Mouse (Mus musculus) left cerebral cortex, adult 9 months (tissue): ENCODE results near the gene Rasgef1b.

Experiments
- DNase-seq, 2 experiments: peaks; one replicate each; pipeline ENCODE4 v3.0.0; 2022; ENCODE audit warnings: low spot score in 2 of 2

Rasgef1b gene

DNA sequence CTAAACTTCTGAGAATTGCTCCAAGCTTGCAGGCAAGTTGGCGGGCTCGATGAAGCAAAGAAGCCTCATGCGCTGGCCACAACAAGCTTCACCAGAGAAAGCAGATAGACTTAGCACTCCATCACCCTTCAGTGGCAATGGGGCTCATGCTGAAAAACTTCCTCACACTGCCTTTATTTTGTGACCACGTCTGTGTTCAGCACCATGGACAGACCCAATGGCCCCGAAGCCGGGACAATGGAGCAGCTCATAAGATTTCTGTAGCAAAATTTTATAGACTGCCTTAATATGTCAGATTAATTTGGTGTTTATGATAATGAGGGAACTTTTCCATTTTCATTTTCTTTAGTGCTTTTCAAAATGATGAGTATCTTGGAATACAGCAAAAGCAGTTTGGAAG is 21.6 kb downstream of the Rasgef1b start:
- no peak for DNase-seq

DNA sequence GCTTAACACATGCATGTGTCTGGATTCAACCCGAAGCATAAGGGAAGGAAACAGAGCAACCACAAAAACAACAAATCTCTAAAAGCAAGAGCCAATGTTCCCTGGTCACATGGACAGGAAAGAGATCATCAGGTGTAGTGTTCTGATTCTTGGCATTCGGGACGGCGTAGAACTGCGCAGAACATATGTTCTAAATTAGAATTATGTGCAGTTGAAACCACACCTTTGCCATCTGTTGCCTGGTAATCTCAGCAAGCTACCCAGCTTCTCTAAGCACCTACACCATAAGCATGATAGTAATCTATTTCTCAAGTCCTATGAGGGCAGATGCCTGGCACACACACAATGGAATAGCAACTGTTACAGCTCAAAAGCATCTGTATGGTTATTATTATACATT is 27.1 kb downstream of the Rasgef1b start:
- peak in 1 of 2 experiments; percentile 47 for DNase-seq

DNA sequence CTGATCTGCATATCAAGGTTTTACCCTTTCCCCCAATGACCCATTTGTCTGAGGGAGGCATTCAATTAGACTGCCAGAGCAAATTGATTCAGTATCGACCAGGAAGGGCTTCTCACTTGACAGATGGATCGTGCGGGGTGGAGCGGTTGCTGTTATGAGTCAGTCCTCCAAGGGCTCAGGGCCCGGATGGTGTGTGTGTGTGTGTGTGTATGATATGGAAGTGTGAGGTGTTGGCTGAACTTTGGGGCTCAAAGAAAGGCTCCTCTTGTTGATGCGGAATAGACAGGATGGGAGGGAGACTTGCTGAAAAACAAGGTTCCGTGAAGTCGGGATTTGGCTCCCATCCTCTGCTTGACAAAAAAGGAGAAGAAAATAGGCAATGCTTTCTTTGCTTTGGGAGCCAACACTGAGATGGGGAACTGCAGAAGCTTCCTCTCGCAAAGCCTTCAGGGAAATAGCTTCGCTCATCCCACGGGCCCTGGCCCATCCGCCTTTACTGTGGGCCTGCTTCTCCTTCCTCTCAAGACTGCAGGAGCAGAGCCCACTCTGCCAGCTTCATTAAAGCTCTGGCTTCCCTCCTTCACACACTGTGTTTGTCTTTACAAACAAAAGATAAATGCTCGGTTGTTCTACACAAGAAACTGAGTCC is 34.0 kb downstream of the Rasgef1b start:
- DNase-seq = peak in 1 of 2 experiments; percentile 32

DNA sequence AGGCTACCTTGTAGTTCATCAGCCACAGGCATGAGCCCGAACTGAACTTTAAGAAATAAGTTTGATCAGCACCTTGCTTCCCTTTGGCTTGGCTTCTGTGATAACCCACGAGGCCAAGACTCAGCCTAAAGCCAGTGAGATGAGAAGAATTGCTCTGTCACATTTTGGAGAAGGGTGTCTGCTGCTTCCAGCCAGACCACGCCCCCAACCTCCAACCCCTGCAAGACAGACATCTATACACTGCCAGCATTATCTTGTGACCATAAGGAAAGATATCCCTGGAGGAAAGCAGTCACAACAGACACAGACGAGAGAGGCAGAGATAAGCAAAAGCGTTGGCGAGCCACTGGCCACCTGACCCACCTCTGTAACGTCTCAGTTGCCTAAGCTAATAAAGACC is 39.0 kb downstream of the Rasgef1b start:
- DNase-seq = no peak

DNA sequence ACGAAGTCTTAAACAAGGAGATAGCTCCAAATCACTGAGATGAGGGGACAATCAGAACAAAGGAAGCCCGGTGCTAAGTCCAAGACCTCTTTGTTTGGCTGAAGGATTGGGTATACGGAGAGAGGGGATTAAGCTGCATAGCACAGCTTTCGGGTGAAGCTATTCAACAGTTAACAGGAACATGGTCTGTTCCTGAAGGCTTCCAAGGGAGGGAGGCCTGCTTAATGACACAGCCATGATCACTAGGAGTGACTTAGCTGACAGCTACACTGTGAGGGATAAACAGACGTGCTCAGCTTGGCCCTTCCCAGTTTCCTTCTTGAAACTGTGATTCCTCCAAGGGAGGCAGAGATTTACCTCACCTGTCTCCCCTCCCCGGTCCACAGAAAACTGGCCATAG is 41.0 kb downstream of the Rasgef1b start:
- DNase-seq = no peak

DNA sequence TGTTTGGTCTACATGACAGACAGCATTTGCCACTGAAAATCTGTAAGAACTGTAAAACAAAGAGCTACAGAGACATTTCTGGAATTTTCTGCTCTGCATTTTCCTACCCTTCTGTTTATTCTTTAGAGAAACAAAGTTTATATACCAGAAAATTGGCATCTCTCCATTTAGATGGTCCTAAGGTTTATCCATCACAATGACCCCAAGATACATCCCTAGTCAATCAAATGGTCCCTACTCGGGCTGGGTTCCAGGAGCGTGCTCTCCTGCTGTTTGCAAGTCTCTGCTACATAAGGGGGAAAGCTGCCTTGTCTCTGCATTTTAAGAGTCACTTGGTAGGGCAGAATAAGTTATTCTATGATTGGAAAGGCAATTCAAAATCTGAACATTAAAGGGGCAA is 44.8 kb downstream of the Rasgef1b start:
- DNase-seq = no peak

DNA sequence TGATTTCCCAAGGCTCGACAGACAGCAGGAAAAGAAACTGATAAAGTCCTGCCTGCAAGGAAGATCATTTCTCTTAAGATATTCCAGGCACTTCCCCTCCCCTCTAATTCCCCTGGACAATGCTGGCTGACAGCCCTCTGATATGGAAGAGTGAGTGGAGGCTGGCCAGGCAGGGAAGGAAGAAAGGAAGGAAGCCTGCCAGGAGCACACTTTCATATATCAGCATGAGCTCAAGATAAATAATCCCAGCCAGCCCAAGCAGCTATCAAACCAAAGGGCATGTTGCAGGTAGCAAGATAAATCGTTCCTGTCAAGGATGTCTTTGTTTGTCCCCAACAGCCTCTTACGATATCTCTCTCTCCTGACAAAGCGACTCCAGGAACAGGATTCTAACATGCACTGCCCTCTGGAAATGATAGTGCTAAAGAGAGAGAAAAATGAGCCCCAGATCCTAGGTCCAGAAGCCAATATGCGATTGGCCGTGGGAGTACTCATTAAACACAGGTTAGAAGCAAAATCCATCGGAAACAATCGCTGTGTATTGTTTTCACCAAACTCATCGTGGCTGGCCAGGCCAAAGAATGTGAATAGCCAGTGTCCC is 58.8 kb downstream of the Rasgef1b start:
- no peak for DNase-seq

DNA sequence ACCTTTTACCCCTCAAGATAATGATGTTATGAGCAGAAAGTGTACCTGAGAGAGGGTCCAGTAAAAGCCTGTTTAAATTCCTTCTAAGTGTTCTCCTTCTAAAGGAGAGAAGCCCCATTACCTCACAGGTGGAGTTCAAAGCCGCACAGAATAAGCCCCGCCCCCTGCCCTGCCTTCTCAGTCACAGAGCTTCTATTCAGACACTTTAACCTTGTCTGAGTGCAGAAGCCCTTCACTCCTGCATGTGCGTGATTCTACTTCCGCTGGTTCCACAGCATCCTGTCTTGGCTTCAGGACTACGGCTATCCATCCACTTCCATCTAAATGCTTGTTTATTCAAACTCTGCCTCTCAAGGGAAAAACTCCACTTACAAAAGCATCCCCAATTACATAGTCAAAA is 72.8 kb downstream of the Rasgef1b start:
- DNase-seq = no peak

DNA sequence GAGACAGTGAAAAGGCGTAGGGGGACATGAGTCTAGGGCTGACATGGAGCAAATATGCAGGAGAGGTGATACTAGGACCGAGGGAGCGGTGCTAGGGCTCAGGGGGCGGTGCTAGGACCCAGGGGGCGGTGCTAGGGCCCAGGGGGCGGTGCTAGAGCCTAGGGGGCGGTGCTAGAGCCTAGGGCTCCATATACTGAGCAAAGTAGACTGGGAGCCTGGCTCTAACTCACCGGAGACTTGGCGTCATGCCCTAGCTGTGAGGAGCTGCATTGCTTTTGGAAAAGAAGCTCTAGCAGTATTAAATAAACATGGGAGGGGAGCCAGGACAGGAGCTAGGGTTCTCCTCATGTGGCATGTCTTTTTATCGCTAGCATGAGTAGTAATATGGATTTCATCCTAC is 75.9 kb downstream of the Rasgef1b start:
- DNase-seq = peak in 1 of 2 experiments; percentile 21

DNA sequence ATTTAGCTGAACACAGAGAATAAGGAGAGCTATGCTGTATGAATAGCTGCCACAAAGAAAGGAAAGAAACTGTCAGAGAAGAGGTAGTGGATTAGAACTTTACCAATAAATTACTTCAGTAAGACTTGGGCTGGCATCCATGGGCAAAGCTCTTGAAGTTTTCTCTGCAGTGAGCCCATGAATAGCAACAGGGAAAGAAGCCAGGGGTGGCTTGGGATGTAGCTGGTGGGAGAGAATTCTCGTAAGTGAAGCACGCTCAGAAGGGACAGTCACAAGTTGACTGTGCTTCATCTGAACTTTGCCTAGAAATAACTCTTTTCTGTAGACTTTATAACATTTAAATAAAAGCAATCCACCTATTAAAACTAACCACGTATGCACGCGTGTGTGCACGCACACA is 87.5 kb downstream of the Rasgef1b start:
- DNase-seq = peak in 1 of 2 experiments; percentile 20

DNA sequence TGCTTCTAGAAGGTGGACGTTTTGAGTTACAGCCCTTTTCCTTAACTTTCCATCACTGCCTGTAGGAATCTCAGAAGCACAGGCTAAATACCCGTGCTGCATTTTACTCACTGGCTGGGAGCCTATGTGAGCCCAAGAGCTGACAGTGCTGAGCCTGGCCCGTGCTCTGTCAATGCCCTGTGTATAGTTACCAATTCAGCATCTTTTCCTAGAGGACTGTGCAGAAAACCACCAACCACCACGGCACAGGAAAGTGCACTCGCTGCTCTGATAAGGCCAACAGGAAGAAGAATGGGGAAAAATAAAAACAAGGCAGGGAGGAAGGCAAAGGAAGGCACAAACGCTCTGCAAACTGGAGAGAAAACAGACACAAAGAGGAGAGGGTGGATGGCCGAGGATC is 92.3 kb downstream of the Rasgef1b start:
- no peak for DNase-seq

DNA sequence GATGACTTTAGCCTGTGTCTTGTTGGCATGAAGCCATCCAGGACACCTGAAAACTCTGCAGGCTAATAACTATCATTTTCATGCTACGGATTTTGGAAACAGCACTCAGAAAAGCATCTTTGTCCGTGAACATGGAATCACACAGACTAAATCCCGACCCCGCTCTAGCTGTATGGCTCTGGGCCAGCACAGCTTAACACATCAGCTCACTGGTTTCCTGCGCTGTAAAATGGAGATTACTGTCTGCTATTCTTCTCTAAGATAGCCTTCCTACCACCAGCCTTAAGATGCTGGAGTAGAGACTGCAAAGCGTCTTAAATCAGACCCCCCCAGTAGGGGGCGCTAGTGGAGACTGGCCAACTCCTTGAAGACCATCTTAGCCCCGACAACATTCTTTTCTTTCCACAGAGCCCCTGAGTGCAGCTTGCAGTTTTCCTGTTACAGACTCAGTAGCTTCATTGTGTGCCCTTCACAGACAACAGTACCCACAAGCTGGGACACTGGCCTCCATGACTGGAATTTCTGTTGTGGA is 94.8 kb downstream of the Rasgef1b start:
- no peak for DNase-seq

DNA sequence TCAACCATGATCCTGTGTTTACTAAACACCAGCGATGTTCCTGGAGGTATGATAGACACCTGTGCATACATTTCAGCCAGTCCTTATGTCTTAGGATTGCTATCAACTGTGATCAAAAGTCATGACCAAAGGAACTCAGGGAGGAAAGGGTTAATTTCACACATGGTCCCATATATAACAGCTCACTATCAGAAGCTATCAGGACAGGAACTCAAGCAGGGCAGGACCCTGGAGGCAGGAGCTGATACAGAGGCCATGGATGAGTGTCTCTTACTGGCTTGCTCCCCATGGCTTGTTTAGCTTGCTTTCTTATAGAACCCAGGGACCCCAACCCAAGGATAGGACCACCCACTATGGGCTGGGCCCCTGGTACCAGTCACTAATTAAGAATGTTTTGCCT is 95.3 kb downstream of the Rasgef1b start:
- DNase-seq = no peak

DNA sequence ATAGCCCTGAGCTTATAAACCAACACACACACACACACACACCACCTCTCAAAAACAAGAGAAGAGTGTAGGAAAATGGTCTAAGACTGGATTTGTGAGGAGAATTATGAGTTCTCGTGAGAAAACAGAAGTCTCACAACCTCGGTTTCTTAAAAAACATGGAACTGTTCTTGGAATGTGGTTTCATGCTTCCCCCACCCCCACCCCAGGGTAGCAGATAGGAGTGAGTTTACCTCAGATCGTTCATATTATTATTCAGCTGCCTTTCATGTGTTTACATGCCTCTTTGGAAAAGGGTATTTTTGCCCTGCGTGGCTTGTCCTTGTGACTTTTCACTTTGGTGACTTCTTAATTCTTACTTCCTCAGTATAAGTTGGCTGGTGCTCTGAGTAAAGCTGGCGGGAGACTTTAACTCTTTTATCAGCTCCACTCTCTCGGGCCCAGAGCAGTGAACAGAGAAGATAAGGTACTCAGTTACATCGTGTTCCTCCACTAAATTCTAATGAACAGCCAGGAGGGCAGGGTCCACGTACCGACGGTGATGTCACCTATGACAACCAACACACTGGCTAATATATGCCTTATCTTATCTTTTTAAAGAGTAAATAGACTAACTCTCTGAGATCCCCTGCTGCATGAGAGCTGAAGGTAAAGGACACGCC is 96.1 kb downstream of the Rasgef1b start:
- DNase-seq = no peak

DNA sequence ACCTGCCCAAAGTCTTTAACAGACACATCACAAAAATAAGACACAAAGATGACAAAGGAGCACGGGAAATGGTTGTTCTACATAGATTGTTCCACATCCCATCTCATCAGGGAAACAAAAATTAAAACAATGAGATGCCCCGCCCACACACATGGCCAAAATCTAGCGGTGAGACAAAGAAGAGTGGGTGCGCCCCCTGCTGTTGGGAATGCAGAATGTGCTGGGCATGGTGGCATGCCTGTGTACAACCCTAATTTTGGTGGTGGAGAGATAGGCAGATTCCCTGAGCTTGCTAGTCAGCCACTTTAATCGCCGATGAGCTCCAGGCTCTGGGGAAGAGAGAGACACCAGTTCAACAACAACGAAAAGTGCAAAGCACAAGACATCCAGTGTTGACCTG is 98.8 kb downstream of the Rasgef1b start:
- DNase-seq = peak in 1 of 2 experiments; percentile 34

DNA sequence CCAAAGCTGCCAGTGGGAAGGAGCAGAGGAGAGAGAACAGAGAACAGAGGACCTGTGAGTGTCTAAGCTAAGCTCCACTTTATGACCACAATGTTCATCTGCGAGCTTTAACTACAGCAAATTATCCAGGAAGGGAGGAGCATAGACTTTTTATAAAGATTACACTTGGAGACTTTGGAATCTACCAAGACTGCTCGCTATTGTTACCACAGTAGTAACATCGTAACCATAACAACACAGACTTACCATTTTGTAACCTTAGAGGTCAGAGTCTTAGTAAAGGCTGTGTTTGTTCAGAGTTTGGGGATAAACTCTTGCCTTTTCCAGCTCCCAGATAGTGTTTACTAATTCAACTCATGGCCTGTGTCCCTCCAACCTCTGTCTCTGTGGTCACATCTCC is 103.3 kb downstream of the Rasgef1b start:
- DNase-seq = no peak

DNA sequence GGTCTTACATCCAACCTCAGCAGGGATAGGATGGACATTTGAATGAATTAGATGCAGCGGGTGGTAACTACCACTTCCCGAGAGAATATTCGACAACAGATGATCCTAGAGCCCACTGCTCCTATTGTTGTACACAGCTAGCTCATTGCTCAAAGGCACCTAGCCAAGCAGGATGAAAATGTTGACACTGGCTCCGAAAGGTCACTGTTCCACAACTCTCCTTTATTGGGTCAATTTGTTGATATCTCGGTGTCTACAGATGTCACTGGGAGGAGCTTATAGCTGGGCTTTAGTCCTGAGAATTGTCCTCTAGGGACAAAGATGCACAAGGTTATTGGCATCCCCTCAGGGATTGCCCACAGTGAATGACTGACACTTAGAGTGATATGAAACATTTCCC is 108.1 kb downstream of the Rasgef1b start:
- no peak for DNase-seq

DNA sequence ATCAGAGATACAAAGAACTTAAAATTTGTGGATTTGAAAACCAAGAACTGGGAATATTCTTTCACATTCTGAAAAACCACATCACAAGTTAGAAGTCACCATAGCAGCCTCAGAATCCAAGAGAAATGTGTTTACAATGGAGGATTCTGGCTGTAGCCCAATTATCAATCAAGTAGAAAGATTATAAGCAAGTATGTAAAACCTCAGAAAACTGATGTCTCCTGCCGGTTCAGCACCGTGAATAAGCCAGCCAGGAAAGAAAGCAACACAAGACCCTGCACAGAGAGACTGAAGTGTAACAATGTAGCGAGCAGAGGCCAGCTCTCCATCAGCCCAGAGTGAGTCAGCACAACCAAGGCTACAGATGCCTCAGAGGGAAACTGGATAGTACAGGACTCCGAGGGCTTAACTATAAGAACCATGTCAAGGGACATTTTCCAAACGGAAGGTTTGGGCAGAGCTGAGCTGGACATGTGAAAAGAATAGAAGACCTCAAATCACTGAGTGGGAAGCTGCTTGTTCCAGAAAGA is 111.5 kb downstream of the Rasgef1b start:
- DNase-seq = no peak

DNA sequence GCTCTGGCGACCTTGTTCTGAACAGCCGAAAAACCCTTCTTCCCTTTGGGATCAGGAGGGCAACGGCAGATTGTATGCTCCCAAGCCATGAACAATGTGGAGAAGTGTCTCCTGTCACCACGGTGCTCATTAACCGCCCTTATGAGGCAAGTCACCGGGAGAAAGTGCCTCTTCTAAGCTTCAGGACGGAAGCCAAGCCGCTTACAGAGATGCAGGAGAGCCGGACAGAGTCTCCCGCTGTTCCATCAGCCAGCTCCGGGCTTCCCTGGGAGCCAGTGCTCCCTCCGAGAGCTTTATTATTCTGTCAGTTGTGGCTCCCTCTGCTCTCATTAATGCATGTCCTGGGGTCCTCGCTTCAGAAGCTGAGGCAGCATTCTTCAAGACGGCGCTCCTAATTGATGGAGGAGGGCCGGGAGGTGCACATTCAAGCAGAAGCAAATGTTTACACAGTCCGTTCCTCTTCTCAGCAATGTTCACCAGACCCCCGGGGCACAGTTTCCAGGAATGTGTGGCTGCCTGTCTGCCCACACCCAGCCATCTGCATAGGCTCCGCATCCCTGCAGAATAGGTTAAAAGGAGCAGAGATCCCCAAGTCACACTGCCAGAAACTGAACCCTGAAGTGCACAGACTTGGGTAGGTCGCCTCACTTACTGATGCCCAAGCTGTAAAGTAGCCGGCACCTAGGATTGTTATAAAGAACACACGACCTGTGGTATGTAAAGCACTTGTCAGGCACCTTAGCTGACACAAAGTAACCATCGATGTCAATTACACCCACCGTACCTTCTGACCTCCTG is 115.3 kb downstream of the Rasgef1b start:
- no peak for DNase-seq

DNA sequence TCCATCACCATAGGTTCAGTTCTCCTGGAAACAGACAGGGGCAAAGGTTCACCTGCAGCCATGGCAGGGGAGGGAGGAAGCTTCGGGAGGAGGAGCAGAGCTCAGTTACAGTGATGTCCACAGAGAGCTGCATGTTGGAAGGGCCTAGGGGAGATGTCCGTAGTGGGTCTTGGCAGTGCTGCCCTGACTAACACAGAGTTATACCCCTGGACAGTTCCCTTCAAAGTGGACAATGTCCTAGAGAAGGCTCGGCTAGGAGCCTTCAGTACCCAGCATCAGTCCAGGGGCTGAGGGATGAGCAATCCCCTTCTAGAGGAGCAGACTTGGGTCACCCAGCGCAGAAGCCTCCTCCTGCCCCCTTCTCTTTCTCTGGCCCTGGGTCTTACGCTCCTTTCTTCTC is 121.3 kb downstream of the Rasgef1b start:
- no peak for DNase-seq

DNA sequence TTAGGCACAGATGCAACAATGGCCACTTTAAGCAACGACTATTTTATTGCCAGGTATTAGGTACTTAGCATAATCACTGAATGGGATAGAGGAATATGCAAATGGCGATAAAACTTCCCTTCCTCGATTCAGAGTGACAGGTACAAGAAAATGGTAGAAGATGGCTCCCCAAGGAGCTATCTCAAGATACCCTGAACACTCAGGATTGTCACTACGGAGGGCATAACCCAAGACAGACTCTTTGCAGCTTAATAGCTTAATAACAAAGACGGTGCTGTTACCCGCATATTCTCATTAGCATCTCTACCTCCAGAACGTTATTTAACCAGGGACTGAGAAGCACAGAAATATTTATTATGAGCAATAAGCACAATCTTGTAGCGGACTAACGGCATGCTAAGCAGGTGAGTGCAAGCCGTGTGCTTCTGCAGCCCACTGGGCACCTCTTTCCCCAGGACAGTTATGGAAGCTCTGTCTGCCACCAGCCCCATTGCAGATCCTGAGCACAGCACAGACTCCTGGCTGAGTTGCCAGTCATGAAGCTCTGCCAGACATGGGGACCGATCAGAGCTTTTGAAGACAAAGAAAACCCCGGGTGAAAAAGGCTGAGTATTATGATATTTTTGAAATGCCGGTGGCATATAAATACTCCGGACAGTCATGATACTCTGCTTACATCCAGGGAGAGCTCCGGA is 122.6 kb downstream of the Rasgef1b start:
- no peak for DNase-seq
